Mouse (Mus musculus) limb, embryonic 11.5 days (tissue): ENCODE data around the gene Pgr. TPM values are rescaled to one million over a fixed set of nuclear protein-coding genes. Genes with fewer than 3 reads are reported as not detected.

Source experiments
- ATAC-seq: fragments of 200-750 bp; cut with Nextera tagmentation; 2 replicates; pipeline ENCODE4 v1.8.0; 2017; ENCODE audit warnings: low read depth; ENCODE audit not compliant: insufficient number of reproducible peaks, low FRiP score, low TSS enrichment
- DNase-seq: peaks from one replicate; pipeline ENCODE4 v3.0.0-alpha.2; 2015; ENCODE audit warnings: low spot score
- H3K27ac ChIP-seq: fragments of 300-500 bp; sonication (generic); replicated peaks from 2 replicates; pipeline ENCODE4 v1.5.1; 2014; ENCODE audit warnings: low read depth, mild to moderate bottlenecking, low read length
- H3K27me3 ChIP-seq: fragments of 300-500 bp; sonication (generic); 2 replicates; pipeline ENCODE4 v1.6.1; 2014; ENCODE audit warnings: mild to moderate bottlenecking, low read length, mixed read lengths; ENCODE audit not compliant: control insufficient read depth, insufficient read depth
- H3K36me3 ChIP-seq: fragments of 300-500 bp; sonication (generic); 2 replicates; pipeline ENCODE4 v1.6.1; 2014; ENCODE audit warnings: mild to moderate bottlenecking, low read length, moderate library complexity, mixed read lengths; ENCODE audit not compliant: control insufficient read depth, insufficient read depth
- H3K4me1 ChIP-seq: fragments of 300-500 bp; sonication (generic); 2 replicates; pipeline ENCODE4 v1.6.1; 2014; ENCODE audit warnings: low read length, mixed read lengths; ENCODE audit not compliant: control insufficient read depth, insufficient read depth
- H3K4me2 ChIP-seq: fragments of 300-500 bp; sonication (generic); 2 replicates; pipeline ENCODE4 v1.6.1; 2014; ENCODE audit warnings: low read depth, mild to moderate bottlenecking, moderate library complexity; ENCODE audit not compliant: severe bottlenecking
- H3K4me3 ChIP-seq: fragments of 300-500 bp; sonication (generic); 2 replicates; pipeline ENCODE4 v1.5.1; 2014; ENCODE audit warnings: low read depth, low read length
- H3K9ac ChIP-seq: fragments of 300-500 bp; sonication (generic); 2 replicates; pipeline ENCODE4 v1.6.1; 2014; ENCODE audit warnings: mild to moderate bottlenecking, low read length
- H3K9me3 ChIP-seq: fragments of 300-500 bp; sonication (generic); 2 replicates; pipeline ENCODE4 v1.6.1; 2016; ENCODE audit warnings: low read length; ENCODE audit not compliant: control insufficient read depth
- WGBS: fragments of 180-500 bp; shearing (Covaris S2); extraction: QIAGEN DNeasy Blood & Tissue Kit; methylation state at CpG from one replicate; pipeline ENCODE4 v1.1.7; 2014; 5-methylcytosine and 5-hydroxymethylcytosine counted together
- polyA plus RNA-seq: library from polyadenylated mRNA; unstranded; fragments of >200 nt; fragmentation: Nextera tagmentation; extraction: Ambion mirVana; gene quantifications from 2 replicates; pipeline ENCODE4 v1.2.1, GENCODE M21; 2014

Pgr gene
- polyA plus RNA-seq: 0.15 and 0.34 TPM in 2 replicates

- H3K27me3 ChIP-seq: peaks cover 37% of the 10 kb centered on the region
- peak within 1 kb of the TSS; percentile 90 for H3K4me2 ChIP-seq
- H3K9ac ChIP-seq: no peak within 1 kb of the TSS
- WGBS: 1% methylated on average over 16 of the region's 16 CpGs
- H3K4me3 ChIP-seq: peak within 1 kb of the TSS; percentile 52
- no peak for ATAC-seq
- H3K4me1 ChIP-seq: peaks cover 4% of the 10 kb centered on the region; the same call in 1 of the 2 replicates
- no peaks in the 10 kb centered on the region for H3K36me3 ChIP-seq
- peak; percentile 30 for DNase-seq
- H3K9me3 ChIP-seq: 0 out of 2 replicates have a peak, but pooled peaks cover 3% of the 10 kb centered on the region
- no peak within 1 kb of the TSS for H3K27ac ChIP-seq
Observed at GRCm38 (mm10) chr9:8899616-8900202, at the start of gene Pgr. Gene Pgr, plus strand, starts transcription at chr9:8899833.

GRCm38 (mm10) chr9:8857455-8857854 is 42.2 kb upstream of the Pgr start:
- Histone ChIP-seq H3K36me3 (no peaks in the 10 kb centered on the region), H3K4me1 (no peaks in the 10 kb centered on the region), H3K4me3 (no peak overlapping the region), H3K27me3 (no peaks in the 10 kb centered on the region), H3K9ac (no peak overlapping the region), H3K4me2 (no peak overlapping the region), H3K9me3 (no peaks in the 10 kb centered on the region), H3K27ac (no peak overlapping the region)
- no peak for ATAC-seq
- DNase-seq: no peak
- 89% methylated on average over 2 of the region's 2 CpGs for WGBS

GRCm38 (mm10) chr9:8868511-8868910 is 31.1 kb upstream of the Pgr start:
- no peaks in the 10 kb centered on the region for H3K27me3 ChIP-seq
- no peak overlapping the region for H3K4me3 ChIP-seq
- 93% methylated on average over 2 of the region's 2 CpGs for WGBS
- ATAC-seq: no peak
- H3K9me3 ChIP-seq: no peaks in the 10 kb centered on the region
- no peaks in the 10 kb centered on the region for H3K36me3 ChIP-seq
- H3K27ac ChIP-seq: no peak overlapping the region
- H3K4me1 ChIP-seq: no peaks in the 10 kb centered on the region
- no peak overlapping the region for H3K4me2 ChIP-seq
- no peak for DNase-seq
- H3K9ac ChIP-seq: no peak overlapping the region

GRCm38 (mm10) chr9:8895205-8895604 is 4.4 kb upstream of the Pgr start:
- no peak overlapping the region for H3K9ac ChIP-seq
- H3K4me2 ChIP-seq: no peak overlapping the region
- H3K9me3 ChIP-seq: no peaks in the 10 kb centered on the region
- H3K36me3 ChIP-seq: no peaks in the 10 kb centered on the region
- H3K27me3 ChIP-seq: peaks cover 11% of the 10 kb centered on the region
- ATAC-seq (no peak), DNase-seq (no peak)
- H3K4me1 ChIP-seq: no peaks in the 10 kb centered on the region
- 81% methylated on average over 5 of the region's 5 CpGs for WGBS
- no peak overlapping the region for H3K27ac ChIP-seq
- H3K4me3 ChIP-seq: no peak overlapping the region

GRCm38 (mm10) chr9:8900203-8901012 is 775 bp downstream of the Pgr start:
- Histone ChIP-seq H3K4me1 (peaks cover 4% of the 10 kb centered on the region; the same call in 1 of the 2 replicates), H3K9me3 (0 out of 2 replicates have a peak, but pooled peaks cover 3% of the 10 kb centered on the region), H3K27ac (no peak overlapping the region), H3K4me2 (peak overlapping the region; percentile 90), H3K27me3 (peaks cover 37% of the 10 kb centered on the region), H3K4me3 (peak overlapping the region; percentile 52), H3K9ac (no peak overlapping the region), H3K36me3 (no peaks in the 10 kb centered on the region)
- ATAC-seq (0 out of 2 replicates have a peak, but pooled peaks have one; percentile 19), DNase-seq (peak; percentile 52)
- 1% methylated on average over 41 of the region's 41 CpGs for WGBS

GRCm38 (mm10) chr9:8901013-8901646 is 1.5 kb downstream of the Pgr start:
- under 1% methylated on average over 35 of the region's 36 CpGs for WGBS
- no peak overlapping the region for H3K27ac ChIP-seq
- peak; percentile 33; the same call in 1 of the 2 replicates for ATAC-seq

GRCm38 (mm10) chr9:8901647-8902131 is 2.1 kb downstream of the Pgr start:
- DNase-seq: no peak
- H3K4me3 ChIP-seq: peak overlapping the region; percentile 52
- ATAC-seq: peak; percentile 42; the same call in 1 of the 2 replicates
- WGBS: under 1% methylated on average over 45 of the region's 49 CpGs
- H3K9me3 ChIP-seq: 0 out of 2 replicates have a peak, but pooled peaks cover 3% of the 10 kb centered on the region
- peaks cover 37% of the 10 kb centered on the region for H3K27me3 ChIP-seq
- H3K9ac ChIP-seq: peak overlapping the region; percentile 58
- H3K27ac ChIP-seq: no peak overlapping the region
- peak overlapping the region; percentile 90 for H3K4me2 ChIP-seq
- H3K4me1 ChIP-seq: peaks cover 4% of the 10 kb centered on the region; the same call in 1 of the 2 replicates
- no peaks in the 10 kb centered on the region for H3K36me3 ChIP-seq

More at GRCm38 (mm10) chr9:8901013-8901646, 1.5 kb downstream of the Pgr start:
- Histone ChIP-seq H3K36me3 (no peaks in the 10 kb centered on the region), H3K9ac (peak overlapping the region; percentile 58), H3K27me3 (peaks cover 37% of the 10 kb centered on the region), H3K4me2 (peak overlapping the region; percentile 90), H3K9me3 (0 out of 2 replicates have a peak, but pooled peaks cover 3% of the 10 kb centered on the region), H3K4me3 (peak overlapping the region; percentile 52), H3K4me1 (peaks cover 4% of the 10 kb centered on the region; the same call in 1 of the 2 replicates)
- DNase-seq: peak; percentile 59

GRCm38 (mm10) chr9:8902277-8902676 is 2.6 kb downstream of the Pgr start:
- H3K4me2 ChIP-seq: peak overlapping the region; percentile 90
- ATAC-seq (no peak), DNase-seq (no peak)
- H3K36me3 ChIP-seq: no peaks in the 10 kb centered on the region
- peaks cover 37% of the 10 kb centered on the region for H3K27me3 ChIP-seq
- 0 out of 2 replicates have a peak, but pooled peaks cover 3% of the 10 kb centered on the region for H3K9me3 ChIP-seq
- H3K9ac ChIP-seq: no peak overlapping the region
- no peak overlapping the region for H3K27ac ChIP-seq
- WGBS: 25% methylated on average over 3 of the region's 3 CpGs
- H3K4me3 ChIP-seq: peak overlapping the region; percentile 52; the same call in 1 of the 2 replicates
- peaks cover 4% of the 10 kb centered on the region; the same call in 1 of the 2 replicates for H3K4me1 ChIP-seq
